Mouse (Mus musculus) hindlimb bud, embryonic 11.5 days (tissue): Measurements from ENCODE around the gene Ldlrad3.

Source experiments
- DNase-seq: peaks from one replicate; pipeline ENCODE4 v3.0.0-alpha.2; 2012; ENCODE audit warnings: low read depth, low spot score; ENCODE audit errors: extremely low spot score

Gene Ldlrad3

GRCm38 (mm10) chr2:102190956-102191355 is 4.8 kb upstream of the Ldlrad3 start:
- no peak for DNase-seq

DNA sequence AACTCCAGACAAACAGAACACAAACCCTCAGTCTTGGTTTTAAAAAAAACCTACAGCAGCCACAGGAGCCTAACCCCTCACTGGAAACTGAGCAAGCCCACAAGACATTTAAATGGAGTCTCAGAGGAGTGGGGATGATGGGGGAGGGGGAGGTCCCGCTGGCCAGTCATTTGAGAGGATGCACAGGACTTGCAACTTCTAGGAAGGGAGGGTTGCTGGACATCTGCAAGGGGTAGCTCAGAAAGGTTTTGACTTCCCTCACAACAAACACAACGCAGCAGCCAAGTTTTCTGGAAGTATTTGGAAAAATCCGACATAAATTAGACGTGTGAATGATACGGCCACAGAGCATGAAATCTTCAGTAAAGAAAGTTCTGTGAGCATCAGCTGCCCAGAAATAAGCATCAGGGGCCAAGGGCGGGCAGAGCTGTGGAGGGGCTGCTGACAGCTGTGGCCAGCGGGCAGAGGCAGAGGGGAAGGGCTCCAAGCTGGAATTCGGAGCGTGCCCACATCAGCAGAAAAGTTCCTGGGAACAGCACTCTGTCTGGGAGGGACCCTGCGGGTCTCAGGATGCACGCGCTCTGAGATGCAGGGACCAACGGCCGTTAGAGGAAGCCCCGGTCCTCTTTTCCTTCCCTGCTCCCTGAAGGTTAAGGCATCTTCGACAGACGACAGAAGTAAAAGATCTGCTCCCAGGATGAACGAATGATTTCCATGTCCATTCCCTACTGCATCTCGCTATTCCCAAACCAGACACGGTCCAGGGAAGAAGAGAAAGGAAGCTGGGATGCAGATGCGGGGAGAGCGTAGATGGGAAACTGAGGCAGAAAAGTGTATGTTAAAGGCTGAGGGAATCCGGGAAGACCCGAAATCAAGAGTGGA is 875 bp downstream of the Ldlrad3 start:
- DNase-seq, result no peak

DNA sequence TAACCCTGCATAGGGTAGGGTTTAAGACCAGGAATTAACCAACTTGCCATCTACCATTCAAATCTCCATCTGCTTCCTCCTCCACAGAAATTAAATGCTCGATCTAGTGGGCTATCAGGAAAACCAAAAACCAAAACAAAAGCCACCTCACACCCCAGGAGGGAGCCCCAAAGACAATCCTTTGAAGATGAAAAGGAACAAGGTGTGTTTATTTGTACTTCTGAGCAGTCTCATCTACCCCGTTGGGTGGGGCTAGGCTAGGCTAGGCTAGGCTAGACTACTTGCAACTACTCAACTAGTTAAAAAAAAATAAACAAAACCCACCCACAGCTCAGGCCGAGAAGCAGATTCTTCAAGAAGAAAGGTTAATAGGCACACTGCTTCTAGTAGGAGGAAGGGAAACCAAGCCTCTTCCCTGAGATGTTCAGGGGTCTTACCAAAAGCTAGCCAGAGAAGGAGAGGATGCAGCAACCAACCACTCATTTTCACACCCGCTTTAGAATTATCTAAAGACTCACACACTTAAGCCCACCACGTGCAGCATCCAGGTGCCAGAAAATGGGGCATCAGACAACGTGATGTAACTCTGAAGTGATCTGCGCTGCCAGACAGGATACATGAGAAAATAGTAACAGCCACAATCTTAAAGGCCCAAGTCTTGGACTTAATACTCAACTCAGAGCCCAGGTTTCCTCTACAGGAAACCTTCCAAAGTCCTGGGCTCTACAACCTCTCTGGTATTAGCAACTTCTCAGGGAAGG is 2.3 kb downstream of the Ldlrad3 start:
- DNase-seq, result no peak

- DNase-seq, result no peak
Measured at GRCm38 (mm10) chr2:102181459-102181858, 4.7 kb downstream of the Ldlrad3 start.

DNA sequence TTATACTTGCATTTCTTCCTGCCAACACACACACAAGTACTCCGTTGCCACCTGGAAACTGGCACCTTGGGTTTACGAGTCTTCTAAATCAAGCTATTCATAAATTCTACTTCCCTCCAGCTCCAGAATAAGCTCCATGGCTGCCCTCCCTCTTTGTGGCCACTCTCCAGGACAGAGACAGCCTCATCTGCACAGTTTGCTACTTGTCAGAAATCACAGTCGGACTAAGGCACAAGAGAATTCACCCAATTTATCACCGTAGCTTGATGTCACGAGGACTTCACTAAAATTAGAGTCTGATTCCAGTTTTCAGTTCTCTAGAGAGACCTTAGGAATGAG is 9.8 kb downstream of the Ldlrad3 start:
- no peak for DNase-seq

- no peak for DNase-seq
Measured at GRCm38 (mm10) chr2:102175741-102176433, 10.3 kb downstream of the Ldlrad3 start.

GRCm38 (mm10) chr2:102172458-102172857 is 13.7 kb downstream of the Ldlrad3 start:
- DNase-seq, result no peak

DNA sequence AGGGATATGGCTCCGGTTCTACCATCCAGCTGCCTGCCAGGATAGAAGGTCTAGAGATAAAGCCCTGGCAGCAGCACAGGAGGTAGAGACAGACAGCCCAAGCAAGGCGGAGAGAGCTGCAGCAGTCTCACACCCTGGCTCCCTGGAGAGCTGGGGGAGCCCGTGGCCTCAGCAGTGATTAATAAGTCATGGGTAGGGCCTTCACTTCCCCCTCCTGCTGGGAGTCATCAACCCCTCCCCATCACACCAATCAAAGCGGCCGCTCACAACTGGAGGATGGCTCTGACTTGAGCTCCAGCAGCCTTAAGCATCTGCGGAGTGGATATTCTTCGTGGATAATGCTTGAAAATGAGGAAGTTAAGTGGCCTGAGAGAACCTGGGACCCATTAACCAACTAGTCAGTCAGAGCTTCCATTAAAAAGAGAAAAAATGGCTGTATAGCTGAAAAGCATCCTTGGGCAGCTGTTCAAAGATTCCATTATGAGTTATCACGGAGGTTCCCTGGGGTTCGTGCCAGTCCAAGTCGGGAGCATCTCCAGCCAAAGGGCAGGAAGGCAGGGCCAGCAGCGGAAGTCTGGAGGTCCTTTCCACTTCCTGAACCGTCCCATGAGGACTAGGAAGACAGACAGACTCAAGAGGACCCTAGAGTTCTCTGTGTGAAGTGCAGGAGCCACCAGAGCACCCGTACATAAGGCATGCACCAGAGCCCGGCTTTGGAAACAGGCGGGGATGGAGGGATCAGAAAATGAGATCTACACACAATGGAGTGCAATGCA is 19.4 kb downstream of the Ldlrad3 start:
- no peak for DNase-seq

- DNase-seq, result no peak
Measured at GRCm38 (mm10) chr2:102163106-102163505, 23.1 kb downstream of the Ldlrad3 start.

- no peak for DNase-seq
Measured at GRCm38 (mm10) chr2:102157555-102157954, 28.6 kb downstream of the Ldlrad3 start.

GRCm38 (mm10) chr2:102157010-102157409 is 29.2 kb downstream of the Ldlrad3 start:
- DNase-seq, result no peak

DNA sequence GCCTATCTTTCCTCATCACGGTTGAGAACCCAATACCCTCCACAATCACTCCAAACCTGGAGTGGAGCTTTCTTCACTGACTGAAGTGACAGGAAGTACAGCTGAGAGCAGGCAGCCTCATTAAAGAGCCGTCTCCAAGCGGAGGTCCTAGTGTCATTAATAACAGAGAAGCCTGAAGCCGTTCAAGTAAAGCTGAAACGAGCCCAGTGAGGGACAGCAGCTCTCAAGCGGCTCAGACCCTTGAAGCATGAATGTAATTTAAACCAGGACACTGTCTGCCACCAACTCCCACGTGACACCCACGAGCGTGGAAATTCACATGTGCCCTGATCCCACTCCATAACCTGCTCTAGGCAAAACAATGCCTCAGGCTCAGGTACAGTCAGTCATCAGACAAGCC is 29.7 kb downstream of the Ldlrad3 start:
- DNase-seq, result no peak

DNA sequence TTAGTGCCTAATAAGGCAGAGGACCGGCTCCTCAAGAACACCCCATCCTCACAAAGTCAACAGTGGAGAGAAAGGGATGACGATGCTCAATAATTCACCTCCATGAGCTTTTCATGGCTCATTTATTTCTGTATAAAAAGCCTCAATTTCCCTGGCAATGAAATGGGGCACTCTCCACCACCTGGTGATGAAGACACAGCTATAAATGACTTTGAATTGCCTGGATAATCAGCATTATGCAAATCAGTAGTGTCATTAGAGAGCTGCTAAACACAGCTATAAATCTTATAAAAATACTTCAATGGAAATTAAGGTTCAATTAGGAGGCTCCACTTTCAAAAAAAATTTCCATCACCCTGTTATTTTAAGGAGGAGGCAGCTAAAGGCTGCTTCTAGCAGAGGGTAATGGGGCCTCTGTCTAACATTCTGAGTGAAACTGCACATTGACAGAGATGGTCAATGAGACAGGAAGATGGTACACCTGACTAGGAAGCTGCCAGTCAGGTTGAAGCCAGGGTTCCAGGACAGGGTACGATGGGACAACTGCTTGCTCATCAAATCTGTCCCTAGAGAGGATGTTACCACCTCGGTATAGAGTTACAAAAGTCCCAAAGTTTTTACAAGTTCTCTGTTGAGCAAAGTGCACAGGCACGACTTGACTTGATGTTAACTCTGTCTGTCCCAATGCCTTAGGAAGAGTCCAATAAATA is 30.7 kb downstream of the Ldlrad3 start:
- no peak for DNase-seq

DNA sequence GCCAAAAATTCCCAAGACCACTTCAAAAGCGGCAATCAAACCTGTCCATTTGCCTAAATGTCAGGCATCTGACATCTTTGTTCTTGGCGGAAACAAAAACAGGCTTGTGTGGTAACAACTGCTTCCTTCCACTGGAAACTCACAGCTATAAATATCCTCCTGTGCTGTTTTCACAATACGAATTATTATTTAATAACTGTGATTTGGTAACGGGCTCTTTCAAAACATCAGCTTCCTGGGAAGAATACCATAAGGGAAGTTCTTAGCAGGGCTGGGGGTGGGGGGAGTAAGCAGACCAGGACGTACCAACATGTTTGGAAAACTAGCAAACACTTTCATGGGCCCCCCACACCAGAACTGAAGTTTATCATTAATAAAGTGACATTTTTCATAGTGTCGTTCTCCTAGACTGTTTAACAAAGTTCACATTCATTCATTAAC is 31.4 kb downstream of the Ldlrad3 start:
- DNase-seq, result no peak

DNA sequence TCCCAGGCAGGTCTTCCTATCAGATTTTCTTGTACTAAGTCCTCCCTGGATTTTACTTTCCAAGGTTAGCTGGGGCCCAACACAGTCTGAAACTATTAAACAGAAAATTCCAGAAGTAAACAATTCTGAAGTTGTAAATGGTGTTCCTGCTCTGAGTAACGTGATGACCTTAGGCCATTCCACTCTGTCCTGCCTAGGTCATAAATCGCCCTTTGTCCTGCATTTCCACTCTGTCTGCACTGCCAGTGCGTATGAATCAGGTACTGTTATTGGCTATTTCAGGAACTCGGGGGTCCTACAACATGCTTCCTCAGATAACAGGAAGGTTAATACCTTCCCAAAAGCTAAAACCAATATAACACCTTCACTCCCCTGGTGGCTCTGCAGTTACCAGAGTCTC is 31.9 kb downstream of the Ldlrad3 start:
- no peak for DNase-seq

DNA sequence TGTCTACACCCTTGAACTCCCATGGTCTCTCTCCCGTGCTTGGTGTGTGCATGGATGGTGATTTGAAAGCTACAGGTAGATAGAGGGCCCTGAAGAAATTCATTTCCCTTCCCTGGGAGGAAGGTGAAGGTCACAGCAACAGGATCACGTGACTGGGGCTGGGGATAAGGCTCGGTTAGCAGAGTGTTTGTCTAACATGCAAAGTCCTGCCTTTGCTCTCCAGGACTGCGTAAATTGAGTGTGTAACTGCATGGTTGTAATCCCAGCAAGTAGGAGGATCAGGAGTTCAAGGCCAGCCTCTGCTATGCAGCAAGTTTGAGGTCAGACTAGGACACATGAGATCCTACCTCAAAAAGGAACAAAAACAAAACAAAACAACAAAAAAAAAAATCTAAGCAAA is 32.7 kb downstream of the Ldlrad3 start:
- no peak for DNase-seq

DNA sequence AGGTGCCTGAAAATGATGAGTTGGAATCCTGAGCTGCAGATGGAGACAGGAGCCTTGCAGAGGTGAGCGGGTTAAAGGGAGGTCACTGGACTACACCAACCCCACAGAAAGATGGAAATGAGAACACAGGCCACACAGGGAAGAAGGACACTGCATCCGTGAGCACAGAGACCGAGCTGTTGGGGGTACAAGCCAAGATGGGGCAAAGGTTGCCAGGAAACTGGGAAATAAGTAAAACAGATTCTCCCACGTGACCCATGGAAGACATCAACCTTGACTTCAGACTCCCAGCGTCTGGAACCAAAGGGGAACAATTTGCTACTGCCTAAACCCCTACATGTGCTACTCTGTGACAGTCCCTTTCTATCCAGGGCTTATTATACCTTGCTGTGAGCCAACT is 33.3 kb downstream of the Ldlrad3 start:
- no peak for DNase-seq

GRCm38 (mm10) chr2:102149058-102149457 is 37.1 kb downstream of the Ldlrad3 start:
- DNase-seq, result no peak

DNA sequence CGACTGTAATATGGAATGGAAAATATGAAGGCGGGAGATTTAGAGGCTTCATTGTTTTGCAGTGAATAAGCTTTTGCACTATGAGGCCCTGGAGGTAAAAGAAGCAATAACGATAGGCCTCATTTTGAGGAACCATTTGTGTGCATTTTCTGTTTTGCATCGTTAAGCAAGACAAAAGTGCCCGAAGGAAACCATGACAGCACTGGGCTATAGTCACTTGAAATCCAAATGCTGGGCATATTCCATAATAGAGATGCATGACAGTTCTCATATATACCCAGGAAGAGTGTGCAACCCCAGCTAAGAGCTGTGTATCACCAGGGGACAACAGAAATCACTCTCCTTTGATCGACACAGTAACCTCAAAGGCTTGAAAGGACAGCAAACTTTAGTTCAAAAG is 38.1 kb downstream of the Ldlrad3 start:
- no peak for DNase-seq

DNA sequence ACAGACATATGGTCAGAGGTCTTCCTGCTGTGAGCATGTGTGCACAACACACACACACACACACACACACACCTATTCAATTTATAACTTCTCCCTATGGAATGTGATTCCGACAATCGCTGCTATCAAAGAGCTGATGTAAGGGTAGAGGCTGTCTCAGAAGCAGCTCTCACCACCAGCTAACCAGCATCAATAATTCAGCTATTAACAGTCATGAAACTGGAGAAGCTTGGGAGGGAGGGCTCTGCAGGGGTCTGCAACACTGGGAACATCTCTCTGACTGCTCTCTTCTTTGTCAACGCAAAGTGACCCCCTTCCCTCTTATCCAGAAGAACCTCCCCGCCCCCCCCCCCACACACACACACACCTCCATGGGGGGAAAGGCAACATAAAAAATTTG is 38.6 kb downstream of the Ldlrad3 start:
- DNase-seq, result no peak
